Mouse (Mus musculus) liver, embryonic 14.5 days (tissue): ENCODE measurements around the gene Srp72. TPM values are rescaled to one million over a fixed set of nuclear protein-coding genes. Genes with fewer than 3 reads are reported as not detected.

ENCODE experiments used
- ATAC-seq: fragments of 200-750 bp; cut with Nextera tagmentation; 2 replicates; pipeline ENCODE4 v1.8.0; 2017; ENCODE audit warnings: moderate number of reproducible peaks, mild to moderate bottlenecking, moderate library complexity; ENCODE audit not compliant: insufficient read depth
- DNase-seq, 3 experiments: peaks; one replicate each; pipeline ENCODE4 v3.0.0-alpha.2; 2012 to 2013; ENCODE audit warnings: low read depth in 3 of 3, low spot score in 3 of 3
- H3K27ac ChIP-seq: fragments of 300-500 bp; sonication (generic); 2 replicates; pipeline ENCODE4 v1.5.1; 2014; ENCODE audit warnings: moderate library complexity, mild to moderate bottlenecking, control low read depth, inconsistent platforms
- H3K27me3 ChIP-seq: fragments of 300-500 bp; sonication (generic); 2 replicates; pipeline ENCODE4 v1.6.1; 2014; ENCODE audit warnings: mild to moderate bottlenecking, low read length, moderate library complexity; ENCODE audit not compliant: control insufficient read depth, insufficient read depth
- H3K36me3 ChIP-seq: fragments of 300-500 bp; sonication (generic); replicated peaks from 2 replicates; pipeline ENCODE4 v1.6.1; 2014; ENCODE audit warnings: low read depth; ENCODE audit not compliant: control insufficient read depth, insufficient read depth
- H3K4me1 ChIP-seq, 2 experiments: fragments of 200-500 bp in 1 of 2; fragments of 300-500 bp in 1 of 2; sonication (generic) in 1 of 2; replicated peaks; 2 replicates each; pipeline ENCODE4 v1.6.1; 2012 to 2014; ENCODE audit warnings: antibody characterized with exemption in 1 of 2, inconsistent platforms in 1 of 2, low read length in 1 of 2; ENCODE audit not compliant: control insufficient read depth in 2 of 2, insufficient read depth in 2 of 2
- H3K4me2 ChIP-seq: fragments of 300-500 bp; sonication (generic); 2 replicates; pipeline ENCODE4 v1.6.1; 2014; ENCODE audit warnings: low read depth, mild to moderate bottlenecking, control low read depth, moderate library complexity
- H3K4me3 ChIP-seq, 2 experiments: fragments of 200-500 bp in 1 of 2; fragments of 300-500 bp in 1 of 2; sonication (generic) in 1 of 2; 2 replicates each; pipeline ENCODE4 v1.5.1; 2012 to 2014; ENCODE audit warnings: low read depth in 2 of 2, low read length in 2 of 2, mild to moderate bottlenecking in 2 of 2, control low read depth in 1 of 2, inconsistent platforms in 1 of 2, moderate library complexity in 1 of 2; ENCODE audit not compliant: insufficient read depth in 1 of 2
- H3K9ac ChIP-seq: fragments of 300-500 bp; sonication (generic); replicated peaks from 2 replicates; pipeline ENCODE4 v1.6.1; 2014; ENCODE audit warnings: mild to moderate bottlenecking, control low read depth, moderate library complexity
- H3K9me3 ChIP-seq: fragments of 300-500 bp; sonication (generic); 2 replicates; pipeline ENCODE4 v1.6.1; 2016; ENCODE audit warnings: low read length, mixed read lengths; ENCODE audit not compliant: control insufficient read depth
- CTCF ChIP-seq: IDR thresholded peaks from 2 replicates; pipeline ENCODE4 v1.5.1; 2016; ENCODE audit warnings: antibody characterized with exemption, low read depth, control low read depth
- EP300 ChIP-seq: IDR thresholded peaks from 2 replicates; pipeline ENCODE4 v1.6.1; 2016; ENCODE audit warnings: antibody characterized with exemption, low read depth
- WGBS: fragments of 180-500 bp; shearing (Covaris S2); extraction: QIAGEN DNeasy Blood & Tissue Kit; methylation state at CpG from one replicate; pipeline ENCODE4 v1.1.7; 2014; ENCODE audit not compliant: insufficient replicate concordance; 5-methylcytosine and 5-hydroxymethylcytosine counted together
- polyA plus RNA-seq, 2 experiments: library from polyadenylated mRNA; depleted of rRNA in 1 of 2; stranded (reverse) in 1 of 2; unstranded in 1 of 2; fragments of >200 nt; fragmentation: Nextera tagmentation in 1 of 2; extraction: Ambion mirVana in 1 of 2; gene quantifications; 2 replicates each; pipeline versions ENCODE4 v1.2.1 to v1.2.3; 2012 to 2014

The Srp72 gene
- polyA plus RNA-seq, 2 experiments = 32.3 to 45.5 TPM

GRCm38 (mm10) chr5:77038451-77038850, 64.0 kb downstream of the Srp72 start:
- no peaks in the 10 kb centered on the region for H3K27me3 ChIP-seq
- H3K4me3 ChIP-seq = no peak overlapping the region
- H3K27ac ChIP-seq = no peak overlapping the region
- H3K36me3 ChIP-seq = no peaks in the 10 kb centered on the region
- no peak overlapping the region for H3K4me2 ChIP-seq
- no peak for DNase-seq
- ATAC-seq = no peak
- no peaks in the 10 kb centered on the region for H3K9me3 ChIP-seq
- 0 out of 2 replicates have a peak, but pooled peaks have one; percentile 11 for TF ChIP-seq CTCF
- no peak for TF ChIP-seq EP300
- peaks cover 3 to 8% of the 10 kb centered on the region in 2 experiments; a peak in 2 of 4 replicates for H3K4me1 ChIP-seq
- H3K9ac ChIP-seq = no peak overlapping the region
- 82% methylated on average over 10 of the region's 10 CpGs for WGBS

DNA sequence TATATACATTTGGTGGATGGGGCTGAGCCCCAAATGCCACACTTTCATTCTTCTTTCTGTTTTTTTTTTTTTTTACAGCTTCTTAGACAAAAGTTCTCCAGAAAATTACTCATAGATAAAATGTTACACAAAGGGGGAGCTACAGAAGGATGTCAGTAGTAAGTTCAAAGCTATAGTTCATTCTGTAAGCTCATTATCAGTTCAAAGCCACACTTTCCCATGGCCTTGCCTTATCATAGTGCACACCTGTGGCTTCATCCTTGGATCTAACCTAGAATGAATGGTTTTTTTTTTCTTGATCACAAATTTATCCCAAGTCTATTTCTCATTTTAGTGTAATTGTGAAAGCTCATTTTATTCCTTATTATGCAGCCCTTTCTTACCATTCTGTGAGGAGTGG, 64.9 kb downstream of the Srp72 start:
- H3K36me3 ChIP-seq = no peaks in the 10 kb centered on the region
- no peak for DNase-seq
- no peak for TF ChIP-seq CTCF
- peak; percentile 50; the same call in 1 of the 2 replicates for TF ChIP-seq EP300
- no peak overlapping the region for H3K9ac ChIP-seq
- no peak for ATAC-seq
- H3K27me3 ChIP-seq = no peaks in the 10 kb centered on the region
- no peak overlapping the region for H3K27ac ChIP-seq
- no peak overlapping the region for H3K4me3 ChIP-seq
- H3K4me1 ChIP-seq = peaks cover 3 to 8% of the 10 kb centered on the region in 2 experiments; a peak in 2 of 4 replicates
- no peaks in the 10 kb centered on the region for H3K9me3 ChIP-seq
- no peak overlapping the region for H3K4me2 ChIP-seq

GRCm38 (mm10) chr5:77044362-77044761, 69.9 kb downstream of the Srp72 start:
- H3K9me3 ChIP-seq = no peaks in the 10 kb centered on the region
- H3K4me2 ChIP-seq = no peak overlapping the region
- 22% methylated on average over 5 of the region's 5 CpGs for WGBS
- H3K4me3 ChIP-seq = no peak overlapping the region
- no peaks in the 10 kb centered on the region for H3K27me3 ChIP-seq
- H3K4me1 ChIP-seq = peaks cover 0 to 3% of the 10 kb centered on the region in 2 experiments; a peak in 2 of 4 replicates
- no peak overlapping the region for H3K9ac ChIP-seq
- no peak for DNase-seq
- no peak for ATAC-seq
- TF ChIP-seq EP300 (no peak), CTCF (no peak)
- no peaks in the 10 kb centered on the region for H3K36me3 ChIP-seq
- H3K27ac ChIP-seq = no peak overlapping the region

Other genes with a start within 250 kb of the Srp72 start
- 4.4 and 6.7 TPM in 2 replicates for gene Aasdh, start 69.2 kb upstream of the Srp72 start, polyA plus RNA-seq (2012; rRNA removed)
- 5.2 and 5.3 TPM in 2 replicates for gene Aasdh, start 69.2 kb upstream of the Srp72 start, polyA plus RNA-seq (2014; fragmentation: Nextera tagmentation; extraction: Ambion mirVana)
- gene Paics, start 23.4 kb upstream of the Srp72 start, polyA plus RNA-seq (2012; rRNA removed) = 51.6 and 78.7 TPM in 2 replicates
- gene Paics, start 23.4 kb upstream of the Srp72 start, polyA plus RNA-seq (2014; fragmentation: Nextera tagmentation; extraction: Ambion mirVana) = 172 and 185 TPM in 2 replicates
- 9.7 and 15.3 TPM in 2 replicates for gene Ppat, start 23.1 kb upstream of the Srp72 start, polyA plus RNA-seq (2012; rRNA removed)
- gene Ppat, start 23.1 kb upstream of the Srp72 start, polyA plus RNA-seq (2014; fragmentation: Nextera tagmentation; extraction: Ambion mirVana) = 29.2 and 32.6 TPM in 2 replicates
- 0.38 and 0.40 TPM in 2 replicates for gene Arl9, start 29.4 kb downstream of the Srp72 start, polyA plus RNA-seq (2012; rRNA removed)
- gene Arl9, start 29.4 kb downstream of the Srp72 start, polyA plus RNA-seq (2014; fragmentation: Nextera tagmentation; extraction: Ambion mirVana) = not detected in 2 replicates
- gene Thegl, start 41.3 kb downstream of the Srp72 start, polyA plus RNA-seq (2012; rRNA removed) = 0.18 and 0.24 TPM in 2 replicates
- 0.33 and 0.43 TPM in 2 replicates for gene Thegl, start 41.3 kb downstream of the Srp72 start, polyA plus RNA-seq (2014; fragmentation: Nextera tagmentation; extraction: Ambion mirVana)
- gene Hopx, start 140.4 kb downstream of the Srp72 start, polyA plus RNA-seq (2012; rRNA removed) = 0.51 and 0.74 TPM in 2 replicates
- gene Hopx, start 140.4 kb downstream of the Srp72 start, polyA plus RNA-seq (2014; fragmentation: Nextera tagmentation; extraction: Ambion mirVana) = 0.19 TPM in 1 of 2 replicates, not detected in the other
- 0.07 TPM in 1 of 2 replicates, not detected in the other for gene Spink2, start 236.8 kb downstream of the Srp72 start, polyA plus RNA-seq (2012; rRNA removed)
- gene Spink2, start 236.8 kb downstream of the Srp72 start, polyA plus RNA-seq (2014; fragmentation: Nextera tagmentation; extraction: Ambion mirVana) = not detected in 2 replicates